Mouse (Mus musculus) small intestine, adult 2 months (tissue): Measurements from ENCODE around the gene Cyren.

Source experiments
- CTCF ChIP-seq: fragments of 200-500 bp; IDR thresholded peaks from 2 replicates; pipeline ENCODE4 v1.5.1; 2012; ENCODE audit warnings: low read depth, mild to moderate bottlenecking, control low read depth, inconsistent platforms, low read length, moderate library complexity, mixed read lengths; ENCODE audit not compliant: insufficient replicate concordance, insufficient read length; ENCODE audit errors: extremely low read depth
- POLR2A ChIP-seq: fragments of 200-500 bp; IDR thresholded peaks from 2 replicates; pipeline ENCODE4 v1.6.1; 2012; ENCODE audit warnings: low read depth, mild to moderate bottlenecking, control low read depth, inconsistent platforms, low read length, moderate library complexity

- no peak for TF ChIP-seq CTCF
- no peak for TF ChIP-seq POLR2A
These were observed 24.1 kb upstream of the Cyren start for GRCm38 (mm10) chr6:34901911-34902444.
